Mouse (Mus musculus): ENCODE measurements at regions not wholly inside any gene's neighbourhood (a gene's known extent, or its start where the extent isn't known, plus 50 kb on each side); places are given as distances from the start of the nearest gene placed in this dataset.
"Not testable (repeated sequence)": the region's sequence is repeated elsewhere in the genome, so short reads cannot be mapped to it uniquely, and the experiment has no call there.

- no peak for DNase-seq (ENCODE audit: low spot score in 2 of 2)
Observed at GRCm38 (mm10) chr16:49409235-49409634, 289.8 kb upstream of the Ift57 start.

GRCm38 (mm10) chr16:49430296-49430695 is 268.7 kb upstream of the Ift57 start:
- no peak for DNase-seq (ENCODE audit: low spot score in 2 of 2)

GRCm38 (mm10) chr16:49431902-49432301 is 267.1 kb upstream of the Ift57 start:
- no peak for DNase-seq (ENCODE audit: low spot score in 2 of 2)

GRCm38 (mm10) chr16:49441225-49441624 is 257.8 kb upstream of the Ift57 start:
- DNase-seq (ENCODE audit: low spot score in 2 of 2): peak in 1 of 2 experiments; percentile 32

- DNase-seq (ENCODE audit: low spot score in 2 of 2): not testable (repeated sequence)
Observed at GRCm38 (mm10) chr16:49447356-49447755, 251.7 kb upstream of the Ift57 start.

- no peak for DNase-seq (ENCODE audit: low spot score in 2 of 2)
Observed at GRCm38 (mm10) chr16:49493881-49494280, 205.2 kb upstream of the Ift57 start.

- DNase-seq (ENCODE audit: low spot score in 2 of 2): no peak
Observed at GRCm38 (mm10) chr16:49497521-49498010, 201.5 kb upstream of the Ift57 start.

- DNase-seq (ENCODE audit: low spot score in 2 of 2): peak in 1 of 2 experiments; percentile 25
Observed at GRCm38 (mm10) chr16:49500818-49501217, 198.2 kb upstream of the Ift57 start.

- DNase-seq (ENCODE audit: low spot score in 2 of 2): peak; percentile 36 to 37
Observed at GRCm38 (mm10) chr16:49503897-49504413, 195.1 kb upstream of the Ift57 start.

GRCm38 (mm10) chr16:49504669-49505068 is 194.4 kb upstream of the Ift57 start:
- DNase-seq (ENCODE audit: low spot score in 2 of 2): peak; percentile 23 to 35

GRCm38 (mm10) chr16:49505271-49505670 is 193.8 kb upstream of the Ift57 start:
- DNase-seq (ENCODE audit: low spot score in 2 of 2): no peak

- DNase-seq (ENCODE audit: low spot score in 2 of 2): no peak
Observed at GRCm38 (mm10) chr16:49518844-49519243, 180.2 kb upstream of the Ift57 start.

GRCm38 (mm10) chr16:49520411-49520810 is 178.6 kb upstream of the Ift57 start:
- DNase-seq (ENCODE audit: low spot score in 2 of 2): no peak

- DNase-seq (ENCODE audit: low spot score in 2 of 2): no peak
Observed at GRCm38 (mm10) chr16:49521685-49522084, 177.3 kb upstream of the Ift57 start.

- DNase-seq (ENCODE audit: low spot score in 2 of 2): no peak
Observed at GRCm38 (mm10) chr16:49522576-49522975, 176.5 kb upstream of the Ift57 start.

GRCm38 (mm10) chr16:49528618-49529017 is 170.4 kb upstream of the Ift57 start:
- DNase-seq (ENCODE audit: low spot score in 2 of 2): not testable (repeated sequence)

- DNase-seq (ENCODE audit: low spot score in 2 of 2): no peak
Observed at GRCm38 (mm10) chr16:49529060-49529459, 170.0 kb upstream of the Ift57 start.

GRCm38 (mm10) chr16:49530051-49530450 is 169.0 kb upstream of the Ift57 start:
- DNase-seq (ENCODE audit: low spot score in 2 of 2): no peak

GRCm38 (mm10) chr16:49532071-49532686 is 166.9 kb upstream of the Ift57 start:
- no peak for DNase-seq (ENCODE audit: low spot score in 2 of 2)

GRCm38 (mm10) chr16:49533498-49533998 is 165.5 kb upstream of the Ift57 start:
- no peak for DNase-seq (ENCODE audit: low spot score in 2 of 2)

- no peak for DNase-seq (ENCODE audit: low spot score in 2 of 2)
Observed at GRCm38 (mm10) chr16:49550231-49550630, 148.8 kb upstream of the Ift57 start.

GRCm38 (mm10) chr16:49570031-49570430 is 129.0 kb upstream of the Ift57 start:
- no peak for DNase-seq (ENCODE audit: low spot score in 2 of 2)

- DNase-seq (ENCODE audit: low spot score in 2 of 2): no peak
Observed at GRCm38 (mm10) chr16:49572485-49573170, 126.4 kb upstream of the Ift57 start.
